Mouse (Mus musculus): Measurements from ENCODE around the gene Kctd21.

DNA sequence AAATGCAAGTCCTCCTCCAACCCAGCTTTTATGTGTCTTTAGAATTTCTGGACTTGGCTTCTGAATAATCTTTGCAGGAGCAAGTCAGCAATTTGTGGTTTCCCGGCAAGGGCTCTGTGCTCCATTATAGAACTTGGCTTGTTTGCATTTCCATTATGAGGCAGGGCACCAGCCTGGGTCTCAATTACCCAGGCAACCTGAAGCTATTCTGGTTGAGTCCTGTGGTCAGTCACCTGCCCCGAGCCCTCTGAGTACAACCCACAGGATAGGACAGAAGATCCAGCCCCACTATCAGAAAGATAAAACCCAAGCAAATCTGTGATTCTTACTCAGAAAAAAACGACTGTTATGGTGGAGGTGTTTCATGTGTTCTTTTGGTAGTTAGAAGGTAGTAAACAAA is 28.8 kb downstream of the Kctd21 start:
- no peak for TF ChIP-seq POLR2A (IDR thresholded peaks at IDR 0.05; ENCODE audit: insufficient read depth, low read length)
- no peak for TF ChIP-seq EP300 (IDR thresholded peaks at IDR 0.05; ENCODE audit: insufficient read depth, low read depth, low read length)
- no peak for TF ChIP-seq CTCF (IDR thresholded peaks at IDR 0.05; ENCODE audit: low read depth, low read length)
